Mouse (Mus musculus) intestine, postnatal 0 days (tissue): ENCODE measurements around the gene Bcr. TPM values are rescaled to one million over a fixed set of nuclear protein-coding genes. Genes with fewer than 3 reads are reported as not detected.

Experiments
- ATAC-seq: fragments of 200-750 bp; cut with Nextera tagmentation; 2 replicates; pipeline ENCODE4 v1.8.0; 2017; ENCODE audit warnings: mild to moderate bottlenecking, moderate TSS enrichment, moderate library complexity
- H3K27ac ChIP-seq: fragments of 300-500 bp; sonication (generic); 2 replicates; pipeline ENCODE4 v1.5.1; 2014; ENCODE audit warnings: mild to moderate bottlenecking, low read depth, low read length, moderate library complexity
- H3K27me3 ChIP-seq: fragments of 300-500 bp; sonication (generic); replicated peaks from 2 replicates; pipeline ENCODE4 v1.6.1; 2014; ENCODE audit warnings: low read length, mixed read lengths; ENCODE audit not compliant: control insufficient read depth, insufficient read depth
- H3K36me3 ChIP-seq: fragments of 300-500 bp; sonication (generic); 2 replicates; pipeline ENCODE4 v1.6.1; 2014; ENCODE audit warnings: mild to moderate bottlenecking, moderate library complexity; ENCODE audit not compliant: control insufficient read depth, insufficient read depth
- H3K4me1 ChIP-seq: fragments of 300-500 bp; sonication (generic); replicated peaks from 2 replicates; pipeline ENCODE4 v1.6.1; 2014; ENCODE audit warnings: antibody characterized with exemption, low read length, mixed read lengths; ENCODE audit not compliant: control insufficient read depth, insufficient read depth
- H3K4me2 ChIP-seq: fragments of 300-500 bp; sonication (generic); replicated peaks from 2 replicates; pipeline ENCODE4 v1.6.1; 2014; ENCODE audit warnings: low read depth, mild to moderate bottlenecking, moderate library complexity
- H3K4me3 ChIP-seq: fragments of 300-500 bp; sonication (generic); 2 replicates; pipeline ENCODE4 v1.5.1; 2014; ENCODE audit warnings: low read depth, low read length
- H3K9ac ChIP-seq: fragments of 300-500 bp; sonication (generic); 2 replicates; pipeline ENCODE4 v1.6.1; 2014; ENCODE audit warnings: mild to moderate bottlenecking, low read depth, low read length
- H3K9me3 ChIP-seq: fragments of 300-500 bp; sonication (generic); 2 replicates; pipeline ENCODE4 v1.6.1; 2016; ENCODE audit warnings: mixed run types; ENCODE audit not compliant: control insufficient read depth
- CTCF ChIP-seq: sonication (generic); IDR thresholded peaks from 2 replicates; pipeline ENCODE4 v1.5.1; 2016; ENCODE audit warnings: low read depth, mild to moderate bottlenecking, control low read depth, antibody characterized with exemption, moderate library complexity
- WGBS: fragments of 180-500 bp; shearing (Covaris S2); extraction: QIAGEN DNeasy Blood & Tissue Kit; methylation state at CpG from one replicate; pipeline ENCODE4 v1.1.7; 2014; 5-methylcytosine and 5-hydroxymethylcytosine counted together
- polyA plus RNA-seq: library from polyadenylated mRNA; unstranded; fragments of >200 nt; fragmentation: Nextera tagmentation; extraction: Ambion mirVana; gene quantifications from 2 replicates; pipeline ENCODE4 v1.2.1, GENCODE M21; 2015

Gene Bcr
- polyA plus RNA-seq, 1 experiment from 2014 or later, result 26.7 TPM

- TF ChIP-seq CTCF, result no peak
- H3K4me3 ChIP-seq, result no peak overlapping the region
- H3K36me3 ChIP-seq, result peaks cover 19% of the 10 kb centered on the region
- H3K27me3 ChIP-seq, result no peaks in the 10 kb centered on the region
- ATAC-seq, result no peak
- no peak overlapping the region for H3K9ac ChIP-seq
- 0 out of 2 replicates have a peak, but pooled peaks cover 10% of the 10 kb centered on the region for H3K4me1 ChIP-seq
- WGBS, result 83% methylated on average over 4 of the region's 4 CpGs
- H3K27ac ChIP-seq, result no peak overlapping the region
- no peaks in the 10 kb centered on the region for H3K9me3 ChIP-seq
- no peak overlapping the region for H3K4me2 ChIP-seq
Observed at GRCm38 (mm10) chr10:75125577-75125976, 65.2 kb downstream of the Bcr start.

DNA sequence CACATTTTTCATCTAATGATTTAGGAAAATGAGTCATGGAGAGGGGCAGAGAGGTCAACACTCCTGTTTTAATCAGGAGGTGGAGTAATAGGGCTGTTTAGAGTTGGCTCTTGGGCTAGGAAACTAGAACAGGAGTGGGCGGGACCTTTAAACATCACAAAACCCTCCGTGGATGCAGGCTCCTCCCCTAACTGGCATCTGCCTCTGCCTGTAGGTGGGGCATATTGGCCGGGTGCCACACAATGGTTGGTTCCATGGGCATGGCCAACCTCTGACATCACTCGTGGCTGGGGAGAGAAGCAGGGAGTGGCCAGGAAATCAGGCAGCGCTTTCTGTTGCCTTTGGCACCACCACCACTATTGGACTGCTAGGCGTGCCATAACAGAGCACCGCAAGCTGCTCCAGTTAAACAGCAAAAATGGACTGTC lies 68.9 kb downstream of the Bcr start:
- 0 out of 2 replicates have a peak, but pooled peaks have one; percentile 27 for TF ChIP-seq CTCF
- Histone ChIP-seq H3K27ac (peak overlapping the region; percentile 57), H3K27me3 (no peaks in the 10 kb centered on the region)

GRCm38 (mm10) chr10:75130372-75131046 lies 70.1 kb downstream of the Bcr start:
- H3K9me3 ChIP-seq, result no peaks in the 10 kb centered on the region
- ATAC-seq, result peak; percentile 85
- TF ChIP-seq CTCF, result no peak
- 48% methylated on average over 4 of the region's 4 CpGs for WGBS
- no peaks in the 10 kb centered on the region for H3K27me3 ChIP-seq
- 0 out of 2 replicates have a peak overlapping the region, but pooled peaks have one; percentile 23 for H3K9ac ChIP-seq
- H3K4me3 ChIP-seq, result peak overlapping the region; percentile 34
- H3K27ac ChIP-seq, result peak overlapping the region; percentile 93
- H3K4me2 ChIP-seq, result peak overlapping the region; percentile 56
- peaks cover 10% of the 10 kb centered on the region; the same call in 1 of the 2 replicates for H3K4me1 ChIP-seq
- H3K36me3 ChIP-seq, result peaks cover 23% of the 10 kb centered on the region

More for the DNA sequence above, 68.9 kb downstream of the Bcr start:
- Histone ChIP-seq H3K4me2 (no peak overlapping the region), H3K4me3 (no peak overlapping the region), H3K9me3 (no peaks in the 10 kb centered on the region), H3K36me3 (peaks cover 27% of the 10 kb centered on the region), H3K4me1 (peaks cover 10% of the 10 kb centered on the region; the same call in 1 of the 2 replicates), H3K9ac (no peak overlapping the region)
- 59% methylated on average over 7 of the region's 7 CpGs for WGBS
- peak; percentile 36 for ATAC-seq

GRCm38 (mm10) chr10:75131625-75132024 lies 71.2 kb downstream of the Bcr start:
- H3K4me3 ChIP-seq, result peak overlapping the region; percentile 34
- ATAC-seq, result peak; percentile 65
- H3K4me2 ChIP-seq, result peak overlapping the region; percentile 56

GRCm38 (mm10) chr10:75134861-75135517 lies 74.6 kb downstream of the Bcr start:
- H3K4me2 ChIP-seq, result no peak overlapping the region
- H3K36me3 ChIP-seq, result peaks cover 46% of the 10 kb centered on the region
- TF ChIP-seq CTCF, result no peak
- 92% methylated on average over 15 of the region's 15 CpGs for WGBS
- no peak overlapping the region for H3K27ac ChIP-seq
- no peaks in the 10 kb centered on the region for H3K27me3 ChIP-seq
- no peaks in the 10 kb centered on the region for H3K9me3 ChIP-seq
- no peak overlapping the region for H3K4me3 ChIP-seq
- peaks cover 5% of the 10 kb centered on the region; the same call in 1 of the 2 replicates for H3K4me1 ChIP-seq
- ATAC-seq, result no peak
- no peak overlapping the region for H3K9ac ChIP-seq

More at GRCm38 (mm10) chr10:75131625-75132024, 71.2 kb downstream of the Bcr start:
- Histone ChIP-seq H3K9me3 (no peaks in the 10 kb centered on the region), H3K9ac (peak overlapping the region; percentile 23), H3K36me3 (peaks cover 25% of the 10 kb centered on the region), H3K4me1 (peaks cover 10% of the 10 kb centered on the region; the same call in 1 of the 2 replicates), H3K27ac (peak overlapping the region; percentile 93), H3K27me3 (no peaks in the 10 kb centered on the region)
- WGBS, result 50% methylated on average over 8 of the region's 8 CpGs
- no peak for TF ChIP-seq CTCF

DNA sequence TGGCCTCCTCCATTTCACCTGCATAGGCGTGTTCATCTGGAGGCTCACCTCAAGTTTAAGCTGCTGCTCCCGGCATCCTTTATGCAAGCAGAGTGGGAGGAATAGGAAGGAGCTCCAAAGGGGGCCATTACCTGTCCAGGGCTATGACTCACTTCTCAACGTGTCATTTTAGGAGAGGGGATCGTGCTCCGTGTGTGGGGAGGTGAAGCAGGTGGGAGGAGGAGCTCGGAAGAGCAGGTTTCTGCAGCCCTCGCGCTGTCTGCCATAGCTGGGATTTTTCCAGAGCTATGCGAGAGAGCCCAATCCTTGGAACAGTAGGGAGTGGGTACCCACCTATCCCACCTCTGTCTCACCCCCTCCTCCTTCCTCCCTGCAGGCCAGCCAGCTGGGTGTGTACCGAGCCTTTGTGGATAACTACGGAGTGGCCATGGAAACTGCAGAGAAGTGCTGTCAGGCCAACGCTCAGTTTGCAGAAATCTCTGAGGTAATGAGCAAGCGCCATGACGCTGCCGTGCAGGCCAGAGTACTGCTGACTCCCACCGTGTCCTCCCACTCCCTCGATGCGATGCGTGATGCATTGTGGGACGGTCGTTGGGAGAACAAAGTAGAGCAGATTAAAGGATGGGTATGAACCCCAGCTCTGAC lies 75.2 kb downstream of the Bcr start:
- TF ChIP-seq CTCF, result no peak
- H3K9me3 ChIP-seq, result no peaks in the 10 kb centered on the region
- no peak overlapping the region for H3K27ac ChIP-seq
- no peak overlapping the region for H3K4me3 ChIP-seq
- ATAC-seq, result no peak
- no peaks in the 10 kb centered on the region for H3K27me3 ChIP-seq
- H3K36me3 ChIP-seq, result peaks cover 47% of the 10 kb centered on the region
- H3K4me2 ChIP-seq, result no peak overlapping the region
- WGBS, result 92% methylated on average over 21 of the region's 21 CpGs
- peaks cover 5% of the 10 kb centered on the region; the same call in 1 of the 2 replicates for H3K4me1 ChIP-seq
- no peak overlapping the region for H3K9ac ChIP-seq
